Mouse (Mus musculus) lung, adult 18-20 months (tissue): ENCODE data around the gene E330034G19Rik.

Experiments used
- DNase-seq, 2 experiments: peaks; one replicate each; pipeline ENCODE4 v3.0.0; 2022; ENCODE audit warnings: mixed read lengths in 2 of 2

Gene E330034G19Rik

GRCm38 (mm10) chr14:24358295-24358951, 65.4 kb downstream of the E330034G19Rik start:
- DNase-seq = peak; percentile 16
